Mouse (Mus musculus): ENCODE results near the gene Rps15a.
A peak's percentile ranks its signal among the peaks of the same experiment; 100 is the strongest.

The Rps15a gene

GRCm38 (mm10) chr7:118115533-118115876 is 483 bp downstream of the Rps15a start:
- no peak for DNase-seq (ENCODE audit: low spot score in 2 of 2)

- DNase-seq (ENCODE audit: low spot score in 2 of 2), result no peak
Observed at GRCm38 (mm10) chr7:118113541-118114297, 2.3 kb downstream of the Rps15a start.

DNA sequence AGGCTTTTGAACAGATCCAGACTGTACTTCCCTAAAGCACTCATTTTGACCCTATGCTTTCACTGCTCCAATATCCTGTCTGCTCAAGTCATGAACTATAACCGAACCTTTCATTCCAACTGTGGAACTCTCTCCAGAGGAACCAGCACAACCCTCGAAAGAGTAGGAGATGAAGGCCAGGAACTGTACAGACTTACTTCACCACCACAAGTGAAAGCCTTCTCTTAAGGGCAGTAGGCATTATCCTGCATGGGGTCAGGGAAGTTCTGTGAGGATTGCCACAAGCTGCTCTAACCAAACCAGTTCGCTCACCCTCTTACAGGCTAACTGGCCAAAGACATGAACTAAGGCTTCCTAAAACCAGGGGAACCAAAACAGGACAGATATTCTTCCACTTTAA is 4.9 kb downstream of the Rps15a start:
- no peak for DNase-seq (ENCODE audit: low spot score in 2 of 2)

GRCm38 (mm10) chr7:118107671-118108070 is 8.3 kb downstream of the Rps15a start:
- DNase-seq (ENCODE audit: low spot score in 2 of 2), result no peak

- peak in 1 of 2 experiments; percentile 30 for DNase-seq (ENCODE audit: low spot score in 2 of 2)
Observed at GRCm38 (mm10) chr7:118104458-118105052, 11.4 kb downstream of the Rps15a start.

DNA sequence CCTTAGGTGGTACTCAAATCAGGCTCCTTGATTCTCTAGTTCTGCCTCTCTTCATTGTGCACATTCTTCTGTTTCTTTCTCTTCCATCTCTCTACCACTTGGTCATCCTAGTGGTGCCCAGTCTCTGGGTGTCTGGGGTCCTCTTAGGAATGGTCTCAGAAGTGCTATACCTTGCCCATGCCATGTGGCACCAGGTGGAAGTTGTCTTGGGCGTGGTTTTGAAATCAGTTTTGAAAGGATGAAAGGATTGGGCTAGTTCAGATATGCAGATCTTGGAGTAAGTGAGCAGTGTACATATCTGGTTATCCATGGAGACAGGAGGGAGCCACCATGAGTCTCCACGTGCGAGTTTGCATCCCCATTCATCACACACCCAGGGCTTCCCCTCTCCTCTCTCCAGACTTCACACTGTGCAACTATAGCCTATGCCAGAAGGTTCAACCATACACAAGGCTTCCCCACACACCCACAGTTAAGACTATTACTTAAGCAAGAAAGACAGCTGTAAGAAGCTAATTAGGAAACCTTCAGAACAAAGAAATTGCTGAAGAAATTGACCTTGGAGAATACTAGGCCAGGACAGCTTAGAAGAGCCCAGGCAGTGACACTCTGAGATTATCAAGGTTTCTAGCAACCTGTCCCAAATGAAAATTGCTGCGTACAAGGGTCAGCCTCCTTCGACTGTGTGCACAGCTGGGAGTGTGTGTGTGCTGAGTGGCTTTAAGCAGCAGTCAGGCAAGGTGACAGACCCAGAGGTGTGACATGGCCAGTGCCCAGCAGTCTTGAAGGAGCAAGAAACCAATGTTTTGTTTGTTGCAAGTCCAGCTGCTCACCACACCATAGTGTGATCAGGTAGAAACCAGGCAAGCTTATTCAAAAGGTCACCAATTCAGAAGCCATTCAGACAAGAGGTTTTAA is 12.3 kb downstream of the Rps15a start:
- DNase-seq (ENCODE audit: low spot score in 2 of 2), result no peak

DNA sequence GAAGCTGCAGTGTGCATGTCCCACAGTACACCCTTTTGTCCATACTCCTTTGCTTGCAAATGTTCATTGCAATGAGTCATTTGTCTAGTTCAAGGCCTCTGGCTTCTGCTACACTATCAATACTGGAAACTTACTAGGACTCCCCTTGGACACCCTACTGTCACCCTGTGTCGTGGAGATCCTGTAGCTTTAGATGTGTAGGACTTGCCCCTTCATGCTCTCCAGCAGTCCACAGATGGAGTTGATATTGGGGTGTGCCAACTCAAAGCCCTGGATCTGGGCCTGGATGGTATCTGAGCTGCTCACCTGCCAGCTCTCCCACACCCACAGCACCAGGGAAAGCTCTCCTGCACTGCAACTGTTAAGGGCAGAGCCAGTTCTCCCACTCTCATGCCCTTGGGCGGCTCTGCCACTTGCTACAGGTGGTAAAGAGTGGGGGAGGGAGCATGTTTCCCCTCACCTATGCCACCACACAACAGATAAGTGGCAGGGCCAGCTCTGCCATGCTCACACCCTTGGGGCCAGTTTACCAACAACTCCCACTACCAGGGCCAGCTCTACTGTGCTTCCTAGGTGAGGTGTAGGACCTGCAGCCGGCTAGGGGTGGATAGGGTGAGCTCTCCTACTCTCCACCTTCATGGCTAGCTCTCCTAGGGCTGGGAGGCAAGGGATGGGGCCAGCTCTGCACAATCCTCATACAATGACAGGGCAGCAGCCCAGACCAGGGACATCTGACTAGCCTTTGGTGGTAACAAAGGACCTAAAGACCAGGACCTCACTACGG is 13.1 kb downstream of the Rps15a start:
- DNase-seq (ENCODE audit: low spot score in 2 of 2), result peak in 1 of 2 experiments; percentile 18

GRCm38 (mm10) chr7:118102231-118102630 is 13.8 kb downstream of the Rps15a start:
- peak in 1 of 2 experiments; percentile 26 for DNase-seq (ENCODE audit: low spot score in 2 of 2)

DNA sequence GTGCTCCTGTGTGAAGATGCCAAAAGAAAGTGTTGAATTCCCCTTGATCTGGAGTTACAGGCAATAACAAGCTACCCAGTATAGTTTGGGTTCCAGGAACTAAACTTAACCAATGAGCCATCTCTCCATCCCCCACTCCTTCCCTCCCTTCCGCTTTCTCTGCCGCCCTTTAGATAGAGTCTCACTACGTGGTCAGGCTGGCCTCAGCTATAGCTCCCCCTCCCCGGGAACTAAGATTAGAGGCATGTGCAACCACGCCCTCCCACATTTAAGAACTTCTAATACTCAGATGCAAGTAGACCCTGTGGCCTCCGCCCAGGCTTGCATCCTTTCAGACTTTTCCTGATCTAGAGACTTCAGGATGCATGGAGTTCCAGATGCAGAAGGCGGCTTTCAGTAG is 18.4 kb downstream of the Rps15a start:
- DNase-seq (ENCODE audit: low spot score in 2 of 2), result no peak

DNA sequence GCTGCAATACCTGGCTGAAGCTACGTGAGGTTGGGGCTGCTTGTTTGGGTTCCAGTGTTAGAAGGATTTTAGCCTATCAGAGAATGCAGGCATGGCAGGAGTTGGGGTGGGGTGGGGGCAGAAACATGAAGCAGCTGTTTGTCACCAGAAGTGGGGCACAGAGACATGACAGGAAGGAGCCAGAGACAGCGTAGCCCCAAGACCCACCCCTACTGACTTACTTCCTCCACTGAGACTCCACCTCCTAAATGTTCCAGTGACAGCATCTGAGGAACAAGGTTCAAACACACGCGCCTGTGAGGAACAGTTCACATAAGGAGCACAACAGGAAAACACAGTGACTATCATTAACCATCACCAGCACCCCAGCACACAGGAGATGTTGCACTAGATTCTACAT is 36.0 kb downstream of the Rps15a start:
- DNase-seq (ENCODE audit: low spot score in 2 of 2), result no peak

DNA sequence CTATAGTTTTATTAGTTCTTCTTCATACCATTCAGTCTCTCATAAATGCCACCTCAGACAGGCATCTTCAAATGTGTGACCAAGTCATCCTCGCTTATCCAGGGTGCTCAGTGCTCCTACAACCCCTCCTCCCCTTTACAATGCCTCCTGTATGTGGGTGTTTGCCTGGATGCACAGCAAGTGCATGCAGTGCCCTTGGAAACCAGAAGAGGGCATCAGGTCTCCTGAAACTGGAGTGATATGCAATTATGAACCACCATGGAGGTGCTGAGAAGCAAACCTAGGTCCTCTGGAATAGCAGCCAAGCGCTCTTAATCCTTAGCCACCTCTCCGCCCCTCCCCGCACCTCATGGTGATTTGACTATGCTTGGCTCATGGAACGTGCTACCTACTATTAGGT is 36.9 kb downstream of the Rps15a start:
- no peak for DNase-seq (ENCODE audit: low spot score in 2 of 2)

DNA sequence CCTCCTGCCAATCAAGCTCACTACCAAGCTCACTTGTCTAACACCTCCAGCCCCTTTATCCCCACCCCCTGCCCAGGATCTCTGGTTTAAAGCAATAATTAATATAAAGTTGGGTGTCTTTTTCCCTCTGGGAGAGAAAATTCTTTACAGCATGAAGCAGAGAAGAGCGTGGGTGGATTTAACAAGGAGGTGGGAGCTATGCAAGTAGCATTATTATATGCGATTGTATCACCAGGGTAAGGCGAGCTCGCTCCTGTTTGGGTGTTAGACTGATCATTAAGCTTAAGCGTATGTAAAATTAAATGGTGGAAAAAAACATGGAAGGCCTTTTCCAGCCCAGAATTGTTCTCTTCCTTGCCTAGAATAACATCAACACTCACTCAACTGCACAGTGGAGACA is 48.7 kb downstream of the Rps15a start:
- DNase-seq (ENCODE audit: low spot score in 2 of 2), result no peak

DNA sequence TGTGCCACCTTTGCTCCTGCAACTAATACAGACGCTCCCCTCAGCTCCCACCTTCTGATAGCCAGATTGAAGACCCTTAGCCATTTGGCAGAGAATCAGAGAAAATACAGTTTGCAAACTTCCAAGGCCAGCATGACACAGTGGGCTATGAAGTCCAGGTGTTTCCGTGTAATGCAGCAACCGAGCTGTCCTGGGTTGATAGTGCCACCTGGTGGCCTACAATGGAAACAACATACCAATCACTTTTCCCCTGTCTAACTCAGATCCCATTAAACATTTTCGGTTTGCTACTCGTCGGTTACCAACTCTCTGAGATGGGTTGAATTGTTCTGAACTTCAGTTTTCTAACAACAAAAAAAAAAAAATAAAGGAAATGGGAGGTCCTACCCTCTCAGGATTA is 59.7 kb downstream of the Rps15a start:
- DNase-seq (ENCODE audit: low spot score in 2 of 2), result no peak

Measured in spleen, postnatal 4 days (tissue).